Mouse (Mus musculus) small intestine, adult 2 months (tissue): ENCODE results near the gene Luzp2. TPM values are rescaled to one million over a fixed set of nuclear protein-coding genes. Genes with fewer than 3 reads are reported as not detected.

ENCODE experiments used
- H3K27ac ChIP-seq: fragments of 200-500 bp; 2 replicates; pipeline ENCODE4 v1.5.1; 2012; ENCODE audit warnings: low read depth, low read length, control low read depth, inconsistent platforms; ENCODE audit not compliant: insufficient read depth
- H3K27me3 ChIP-seq: fragments of 200-500 bp; 2 replicates; pipeline ENCODE4 v1.6.1; 2012; ENCODE audit warnings: mild to moderate bottlenecking, moderate library complexity, low read length, inconsistent platforms; ENCODE audit not compliant: control insufficient read depth, insufficient read depth
- H3K36me3 ChIP-seq: fragments of 200-500 bp; 2 replicates; pipeline ENCODE4 v1.6.1; 2012; ENCODE audit warnings: mild to moderate bottlenecking, low read length, control low read depth, inconsistent platforms; ENCODE audit not compliant: control insufficient read depth, insufficient read depth
- H3K4me1 ChIP-seq: fragments of 200-500 bp; 2 replicates; pipeline ENCODE4 v1.6.1; 2012; ENCODE audit warnings: low read length, inconsistent platforms, mixed read lengths; ENCODE audit not compliant: control insufficient read depth, insufficient read depth, insufficient read length
- H3K4me3 ChIP-seq: fragments of 200-500 bp; 2 replicates; pipeline ENCODE4 v1.5.1; 2012; ENCODE audit warnings: low read depth, mild to moderate bottlenecking, control low read depth, inconsistent platforms, low read length, moderate library complexity
- CTCF ChIP-seq: fragments of 200-500 bp; IDR thresholded peaks from 2 replicates; pipeline ENCODE4 v1.5.1; 2012; ENCODE audit warnings: low read depth, mild to moderate bottlenecking, control low read depth, inconsistent platforms, low read length, moderate library complexity, mixed read lengths; ENCODE audit not compliant: insufficient replicate concordance, insufficient read length; ENCODE audit errors: extremely low read depth
- POLR2A ChIP-seq: fragments of 200-500 bp; IDR thresholded peaks from 2 replicates; pipeline ENCODE4 v1.6.1; 2012; ENCODE audit warnings: low read depth, mild to moderate bottlenecking, control low read depth, inconsistent platforms, low read length, moderate library complexity
- WGBS: fragments of 180-500 bp; shearing (Covaris S2); methylation state at CpG from one replicate; pipeline ENCODE4 v1.1.7; 2018; 5-methylcytosine and 5-hydroxymethylcytosine counted together
- polyA plus RNA-seq: library from polyadenylated mRNA; depleted of rRNA; stranded (reverse); fragments of >200 nt; gene quantifications from 2 replicates; pipeline ENCODE4 v1.2.3, GENCODE M21; 2012; rRNA removed

Gene Luzp2
- not detected in 2 replicates for polyA plus RNA-seq

DNA sequence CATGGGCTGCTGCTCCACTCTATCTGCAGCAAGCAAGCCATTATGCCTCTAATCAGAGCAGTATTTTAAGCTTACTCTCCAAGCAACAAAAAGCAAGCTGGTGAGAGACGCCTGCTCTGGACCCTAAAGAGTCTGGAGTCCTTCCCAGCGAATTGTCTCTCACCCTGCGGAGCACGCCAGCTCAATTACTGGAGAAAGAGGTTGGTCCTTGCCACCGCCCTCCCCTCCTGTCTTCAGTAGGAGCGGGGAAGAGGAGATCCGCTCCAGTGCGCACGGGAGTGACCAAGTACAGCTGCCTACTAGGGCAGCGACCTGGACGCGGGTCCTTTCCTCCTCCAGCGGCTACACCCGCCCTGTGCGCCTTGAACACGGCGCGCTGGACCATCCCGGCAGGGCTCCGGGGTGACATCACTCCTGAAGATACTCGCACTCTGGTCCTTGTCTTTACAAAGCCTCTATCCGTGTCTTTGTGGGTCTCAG, at the start of gene Luzp2:
Luzp2 (plus strand) TSS at position 127 of the 480 bp plus-strand sequence.
- no peaks in the 10 kb centered on the region for H3K36me3 ChIP-seq
- H3K27ac ChIP-seq: no peak within 1 kb of the TSS
- WGBS: 6% methylated on average over 22 of the region's 22 CpGs
- H3K27me3 ChIP-seq: no peaks in the 10 kb centered on the region
- no peaks in the 10 kb centered on the region for H3K4me1 ChIP-seq
- TF ChIP-seq POLR2A (no peak), CTCF (no peak)
- H3K4me3 ChIP-seq: no peak within 1 kb of the TSS

DNA sequence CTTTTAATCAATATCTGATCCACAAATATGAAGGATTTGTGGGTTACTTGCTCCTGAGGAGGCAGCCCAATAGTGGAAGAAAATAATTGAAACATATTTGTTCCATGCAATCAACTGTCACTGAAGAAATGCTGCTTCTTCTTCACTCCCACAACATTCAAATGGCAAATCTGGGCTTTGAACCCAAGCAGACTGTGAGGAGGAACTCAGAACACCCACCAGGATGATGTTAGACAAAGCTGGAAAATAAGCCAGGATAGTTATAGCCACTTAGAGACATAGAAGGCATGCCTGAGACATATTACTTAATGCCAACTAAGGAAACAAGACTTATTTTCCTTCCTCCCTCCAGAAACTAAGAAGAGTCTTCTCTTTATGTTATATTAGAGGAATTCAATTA, 47.8 kb upstream of the Luzp2 start:
- Histone ChIP-seq H3K27me3 (no peaks in the 10 kb centered on the region), H3K36me3 (no peaks in the 10 kb centered on the region), H3K4me3 (no peak overlapping the region), H3K4me1 (no peaks in the 10 kb centered on the region), H3K27ac (no peak overlapping the region)
- TF ChIP-seq CTCF (no peak), POLR2A (no peak)

DNA sequence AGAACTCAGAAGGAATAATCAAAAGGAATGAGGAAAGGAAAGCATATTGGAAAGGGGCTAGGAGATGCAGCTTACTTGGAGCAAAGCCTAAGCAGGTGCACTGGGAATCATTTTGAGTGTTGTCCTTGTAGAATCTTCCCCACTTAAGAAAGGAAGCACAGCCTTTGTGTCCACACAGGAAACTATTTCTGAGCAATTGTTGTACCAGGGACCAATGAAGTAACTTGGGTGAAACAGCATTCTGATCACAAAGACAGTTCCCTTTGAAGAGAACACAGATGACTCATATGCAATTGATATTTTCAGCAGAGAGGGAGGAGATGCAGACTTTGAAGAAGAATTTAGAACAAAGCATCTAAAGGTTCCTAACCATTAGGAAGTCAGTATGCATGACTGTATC, 16.7 kb upstream of the Luzp2 start:
- Histone ChIP-seq H3K36me3 (no peaks in the 10 kb centered on the region), H3K4me1 (no peaks in the 10 kb centered on the region), H3K27ac (no peak overlapping the region), H3K4me3 (no peak overlapping the region), H3K27me3 (no peaks in the 10 kb centered on the region)
- no peak for TF ChIP-seq CTCF
- TF ChIP-seq POLR2A: no peak

DNA sequence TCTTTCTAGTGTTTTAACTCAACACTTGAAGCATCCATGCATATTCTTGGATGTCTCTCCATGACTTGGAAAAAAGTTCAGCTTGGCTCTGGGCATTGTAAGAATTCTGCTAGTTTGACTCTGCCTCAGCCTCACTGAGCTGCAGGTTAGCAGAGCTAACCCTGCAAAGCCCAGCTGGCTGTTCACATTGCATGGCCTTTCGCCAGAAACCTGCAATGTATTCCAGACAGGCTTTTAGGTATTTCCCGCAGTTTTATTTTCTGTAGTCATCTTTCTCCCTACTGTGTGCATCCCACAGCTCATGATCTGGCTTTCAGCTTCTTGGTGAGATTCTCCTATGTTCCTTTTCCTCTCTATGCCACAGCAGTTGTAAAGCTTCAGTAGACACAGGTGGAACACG, 6.5 kb upstream of the Luzp2 start:
- no peaks in the 10 kb centered on the region for H3K27me3 ChIP-seq
- TF ChIP-seq CTCF (no peak), POLR2A (no peak)
- no peak overlapping the region for H3K4me3 ChIP-seq
- no peaks in the 10 kb centered on the region for H3K36me3 ChIP-seq
- no peak overlapping the region for H3K27ac ChIP-seq
- no peaks in the 10 kb centered on the region for H3K4me1 ChIP-seq
- 86% methylated on average over 3 of the region's 3 CpGs for WGBS

DNA sequence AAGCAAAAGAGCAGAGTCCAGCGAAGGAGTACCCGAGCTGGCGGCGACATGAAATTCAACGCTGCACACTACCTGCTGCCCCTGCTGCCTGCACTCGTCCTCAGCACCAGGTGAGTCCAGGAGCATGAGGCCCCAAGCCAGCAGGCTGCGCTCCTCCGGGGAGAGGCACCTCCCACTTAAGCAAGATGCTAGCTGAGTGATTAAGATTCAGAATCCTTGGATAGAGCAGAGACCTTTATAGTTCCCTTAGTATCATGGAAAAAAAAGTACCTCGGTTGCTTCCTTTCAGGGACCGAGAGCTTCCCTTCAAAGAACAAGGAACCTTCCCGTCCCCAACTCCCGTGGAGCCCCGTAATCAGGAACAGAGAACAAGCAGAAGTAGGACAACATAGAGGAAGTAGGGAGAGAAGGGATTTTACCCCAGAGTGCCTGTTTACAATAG, 634 bp downstream of the Luzp2 start:
- 15% methylated on average over 13 of the region's 13 CpGs for WGBS
- no peak overlapping the region for H3K4me3 ChIP-seq
- TF ChIP-seq CTCF (no peak), POLR2A (no peak)

DNA sequence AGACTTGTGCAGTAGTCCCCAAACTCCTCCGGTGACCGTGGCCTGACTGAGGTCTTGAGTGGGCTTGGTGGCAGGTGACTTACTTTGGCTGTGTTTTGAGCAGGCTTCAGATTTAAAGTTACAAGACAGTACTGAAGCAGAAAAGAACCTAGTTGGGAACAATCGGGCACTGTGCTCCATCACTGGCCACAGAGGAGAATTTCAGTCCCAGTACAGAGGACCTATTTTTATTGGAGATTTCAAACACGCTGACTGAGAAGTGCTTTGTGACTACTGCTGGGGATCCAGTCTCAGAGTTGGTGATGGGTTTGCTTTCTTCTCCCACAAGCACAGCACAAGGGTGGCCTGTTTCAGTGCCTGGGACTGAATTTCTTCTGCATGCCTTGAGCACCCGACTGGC, 1.1 kb downstream of the Luzp2 start:
- WGBS: 67% methylated on average over 5 of the region's 5 CpGs
- H3K4me3 ChIP-seq: no peak overlapping the region
- TF ChIP-seq CTCF: no peak
- no peak for TF ChIP-seq POLR2A

More for the DNA sequence above, 634 bp downstream of the Luzp2 start:
- Histone ChIP-seq H3K27ac (no peak overlapping the region), H3K27me3 (no peaks in the 10 kb centered on the region), H3K4me1 (no peaks in the 10 kb centered on the region), H3K36me3 (no peaks in the 10 kb centered on the region)

DNA sequence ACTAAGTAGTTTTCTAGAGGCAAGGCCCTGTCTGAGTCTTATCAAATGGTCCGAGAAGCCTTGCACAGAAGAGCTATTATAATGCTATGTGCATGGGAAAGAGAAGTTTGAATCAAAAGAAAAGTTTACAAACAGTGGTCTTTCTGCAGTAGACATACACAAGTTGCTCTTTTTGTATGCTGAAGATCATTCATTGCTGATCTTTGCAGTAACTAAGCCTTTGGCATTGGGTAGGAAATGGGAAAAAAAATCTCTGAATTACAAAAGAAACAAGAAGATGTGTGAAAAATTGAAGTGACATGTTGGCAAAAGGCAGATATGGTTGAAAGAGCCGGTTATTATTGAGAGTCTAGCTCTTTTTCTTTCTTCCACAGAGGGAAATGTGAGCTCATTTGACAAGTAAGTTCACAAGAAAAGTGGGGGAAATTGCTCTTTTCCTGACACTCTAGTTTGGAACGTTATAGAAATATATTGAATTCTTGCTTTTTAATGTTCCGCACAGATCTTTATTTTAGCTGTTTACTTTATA, 7.6 kb downstream of the Luzp2 start:
- 77% methylated on average over 4 of the region's 4 CpGs for WGBS
- TF ChIP-seq CTCF (no peak), POLR2A (no peak)
- no peak overlapping the region for H3K27ac ChIP-seq
- H3K4me1 ChIP-seq: no peaks in the 10 kb centered on the region
- H3K36me3 ChIP-seq: no peaks in the 10 kb centered on the region
- no peak overlapping the region for H3K4me3 ChIP-seq
- H3K27me3 ChIP-seq: no peaks in the 10 kb centered on the region

More for the DNA sequence above, 1.1 kb downstream of the Luzp2 start:
- Histone ChIP-seq H3K4me1 (no peaks in the 10 kb centered on the region), H3K27me3 (no peaks in the 10 kb centered on the region), H3K27ac (no peak overlapping the region), H3K36me3 (no peaks in the 10 kb centered on the region)
